Mouse (Mus musculus) intestine, postnatal 0 days (tissue): ENCODE data around the gene Prph. TPM values are rescaled to one million over a fixed set of nuclear protein-coding genes. Genes with fewer than 3 reads are reported as not detected.
A peak's percentile ranks its signal among the peaks of the same experiment; 100 is the strongest.

Experiments used
- ATAC-seq: fragments of 200-750 bp; cut with Nextera tagmentation; 2 replicates; pipeline ENCODE4 v1.8.0; 2017; ENCODE audit warnings: mild to moderate bottlenecking, moderate TSS enrichment, moderate library complexity
- H3K27ac ChIP-seq: fragments of 300-500 bp; sonication (generic); 2 replicates; pipeline ENCODE4 v1.5.1; 2014; ENCODE audit warnings: mild to moderate bottlenecking, low read depth, low read length, moderate library complexity
- H3K27me3 ChIP-seq: fragments of 300-500 bp; sonication (generic); replicated peaks from 2 replicates; pipeline ENCODE4 v1.6.1; 2014; ENCODE audit warnings: low read length, mixed read lengths; ENCODE audit not compliant: control insufficient read depth, insufficient read depth
- H3K36me3 ChIP-seq: fragments of 300-500 bp; sonication (generic); 2 replicates; pipeline ENCODE4 v1.6.1; 2014; ENCODE audit warnings: mild to moderate bottlenecking, moderate library complexity; ENCODE audit not compliant: control insufficient read depth, insufficient read depth
- H3K4me1 ChIP-seq: fragments of 300-500 bp; sonication (generic); replicated peaks from 2 replicates; pipeline ENCODE4 v1.6.1; 2014; ENCODE audit warnings: antibody characterized with exemption, low read length, mixed read lengths; ENCODE audit not compliant: control insufficient read depth, insufficient read depth
- H3K4me2 ChIP-seq: fragments of 300-500 bp; sonication (generic); replicated peaks from 2 replicates; pipeline ENCODE4 v1.6.1; 2014; ENCODE audit warnings: low read depth, mild to moderate bottlenecking, moderate library complexity
- H3K4me3 ChIP-seq: fragments of 300-500 bp; sonication (generic); 2 replicates; pipeline ENCODE4 v1.5.1; 2014; ENCODE audit warnings: low read depth, low read length
- H3K9ac ChIP-seq: fragments of 300-500 bp; sonication (generic); 2 replicates; pipeline ENCODE4 v1.6.1; 2014; ENCODE audit warnings: mild to moderate bottlenecking, low read depth, low read length
- H3K9me3 ChIP-seq: fragments of 300-500 bp; sonication (generic); 2 replicates; pipeline ENCODE4 v1.6.1; 2016; ENCODE audit warnings: mixed run types; ENCODE audit not compliant: control insufficient read depth
- CTCF ChIP-seq: sonication (generic); IDR thresholded peaks from 2 replicates; pipeline ENCODE4 v1.5.1; 2016; ENCODE audit warnings: low read depth, mild to moderate bottlenecking, control low read depth, antibody characterized with exemption, moderate library complexity
- WGBS: fragments of 180-500 bp; shearing (Covaris S2); extraction: QIAGEN DNeasy Blood & Tissue Kit; methylation state at CpG from one replicate; pipeline ENCODE4 v1.1.7; 2014; 5-methylcytosine and 5-hydroxymethylcytosine counted together
- microRNA-seq: library from miRNA; unstranded; fragments of <30 nt; microRNA quantifications from one replicate; pipeline ENCODE4, GENCODE M21; 2016
- polyA plus RNA-seq: library from polyadenylated mRNA; unstranded; fragments of >200 nt; fragmentation: Nextera tagmentation; extraction: Ambion mirVana; gene quantifications from 2 replicates; pipeline ENCODE4 v1.2.1, GENCODE M21; 2015

The Prph gene
- polyA plus RNA-seq, 1 experiment from 2014 or later, result 29.8 TPM

DNA sequence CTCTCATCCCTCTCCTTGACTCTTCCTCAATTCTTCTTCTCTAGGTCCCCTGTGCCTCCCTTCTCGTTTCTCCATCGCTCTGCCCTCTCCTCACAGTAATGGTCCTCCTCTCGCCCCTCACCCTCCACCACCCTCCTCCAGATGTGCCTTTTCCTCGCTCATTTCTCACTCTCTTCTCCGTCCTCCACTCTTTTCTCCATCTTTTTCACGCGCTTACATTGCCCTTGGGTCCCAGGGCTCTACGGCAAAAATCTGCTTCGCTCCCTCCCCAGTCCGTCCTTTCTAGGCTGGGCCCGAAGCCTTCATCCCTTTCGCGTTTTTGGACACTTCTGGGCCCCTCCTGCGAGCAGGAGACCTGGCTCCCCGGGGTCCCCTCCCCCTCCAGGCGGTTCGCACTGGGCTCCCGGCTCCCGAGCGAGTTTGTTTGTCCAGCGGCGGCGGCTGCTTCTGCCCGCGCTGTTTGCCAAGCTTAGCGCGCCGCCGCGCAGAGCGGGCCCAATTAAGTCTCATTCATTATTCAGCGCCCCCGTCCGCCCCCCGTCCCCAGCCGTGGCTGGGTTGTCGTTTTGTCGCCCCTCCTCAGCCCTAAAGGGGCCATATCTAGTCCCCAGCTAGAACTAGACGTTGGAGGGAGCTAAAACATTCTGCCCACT lies 43.0 kb downstream of the Prph start:
- Histone ChIP-seq H3K4me2 (peak overlapping the region; percentile 70), H3K27me3 (peaks cover 57% of the 10 kb centered on the region), H3K36me3 (no peaks in the 10 kb centered on the region), H3K9ac (no peak overlapping the region), H3K4me3 (peak overlapping the region; percentile 41), H3K9me3 (no peaks in the 10 kb centered on the region), H3K4me1 (peaks cover 11% of the 10 kb centered on the region; the same call in 1 of the 2 replicates), H3K27ac (no peak overlapping the region)
- 1% methylated on average over 39 of the region's 39 CpGs for WGBS
- ATAC-seq, result no peak
- no peak for TF ChIP-seq CTCF

DNA sequence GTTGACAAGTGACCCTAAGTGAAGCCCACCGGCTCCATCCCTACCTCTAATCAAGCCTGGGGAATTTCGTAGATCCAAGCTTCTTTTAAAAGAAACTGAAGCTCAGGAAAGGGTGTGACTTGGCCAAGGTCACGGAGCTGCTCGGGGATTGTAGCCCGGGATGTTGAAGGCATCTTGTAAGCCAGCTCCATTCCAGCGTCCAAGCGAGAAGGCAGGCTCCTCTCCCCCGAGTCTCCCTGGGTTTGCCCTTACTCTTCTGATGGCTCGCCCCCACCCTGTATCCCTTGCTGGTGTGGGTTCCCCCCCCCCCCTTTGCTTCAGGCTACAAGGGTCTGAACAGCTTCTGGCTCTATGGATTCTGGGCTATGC lies 43.5 kb downstream of the Prph start:
- WGBS, result 3% methylated on average over 9 of the region's 9 CpGs
- H3K9ac ChIP-seq, result no peak overlapping the region
- no peak for TF ChIP-seq CTCF
- H3K27ac ChIP-seq, result peak overlapping the region; percentile 87; the same call in 1 of the 2 replicates
- peaks cover 11% of the 10 kb centered on the region; the same call in 1 of the 2 replicates for H3K4me1 ChIP-seq
- ATAC-seq, result peak; percentile 1; the same call in 1 of the 2 replicates
- H3K4me3 ChIP-seq, result peak overlapping the region; percentile 41
- H3K27me3 ChIP-seq, result peaks cover 53% of the 10 kb centered on the region
- no peaks in the 10 kb centered on the region for H3K9me3 ChIP-seq
- H3K4me2 ChIP-seq, result peak overlapping the region; percentile 70
- no peaks in the 10 kb centered on the region for H3K36me3 ChIP-seq

- H3K27me3 ChIP-seq, result peaks cover 47% of the 10 kb centered on the region
- peak; percentile 91 for TF ChIP-seq CTCF
- H3K9ac ChIP-seq, result peak overlapping the region; percentile 38
- peaks cover 8% of the 10 kb centered on the region; the same call in 1 of the 2 replicates for H3K4me1 ChIP-seq
- ATAC-seq, result peak; percentile 97
- H3K4me2 ChIP-seq, result peak overlapping the region; percentile 70
- peak overlapping the region; percentile 87 for H3K27ac ChIP-seq
- no peaks in the 10 kb centered on the region for H3K9me3 ChIP-seq
- H3K4me3 ChIP-seq, result peak overlapping the region; percentile 41
- H3K36me3 ChIP-seq, result peaks cover 4% of the 10 kb centered on the region
- 2% methylated on average over 15 of the region's 15 CpGs for WGBS
Measured at GRCm38 (mm10) chr15:99099139-99099556, 44.2 kb downstream of the Prph start.

GRCm38 (mm10) chr15:99099984-99100383 lies 45.0 kb downstream of the Prph start:
- H3K4me1 ChIP-seq, result peaks cover 8% of the 10 kb centered on the region; the same call in 1 of the 2 replicates
- H3K36me3 ChIP-seq, result peaks cover 10% of the 10 kb centered on the region
- H3K9me3 ChIP-seq, result no peaks in the 10 kb centered on the region
- H3K4me2 ChIP-seq, result peak overlapping the region; percentile 70
- WGBS, result 28% methylated on average over 3 of the region's 3 CpGs
- peak overlapping the region; percentile 41 for H3K4me3 ChIP-seq
- H3K27me3 ChIP-seq, result peaks cover 41% of the 10 kb centered on the region
- TF ChIP-seq CTCF, result peak; percentile 60
- peak overlapping the region; percentile 23; the same call in 1 of the 2 replicates for H3K9ac ChIP-seq
- ATAC-seq, result no peak
- H3K27ac ChIP-seq, result peak overlapping the region; percentile 87; the same call in 1 of the 2 replicates

DNA sequence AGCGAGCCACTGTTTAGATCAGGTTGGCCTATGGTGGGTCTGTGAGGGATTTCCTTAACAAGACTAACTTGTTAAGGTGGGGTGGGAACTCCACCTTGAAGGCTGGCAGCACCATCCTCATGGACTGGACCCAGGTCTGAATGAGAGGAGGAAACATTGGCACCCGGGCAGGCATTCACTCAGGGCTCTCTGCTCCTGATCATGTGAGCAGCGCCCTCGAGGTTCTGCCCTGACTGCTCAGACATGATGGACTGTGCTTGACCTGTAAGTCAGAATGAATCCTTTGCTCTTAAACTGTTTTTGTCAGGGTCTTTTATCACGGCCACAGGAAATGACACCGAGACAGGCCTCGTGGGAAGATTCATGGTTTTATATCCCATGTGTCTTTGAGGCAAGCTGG lies 50.3 kb downstream of the Prph start:
- H3K4me1 ChIP-seq, result no peaks in the 10 kb centered on the region
- H3K4me3 ChIP-seq, result no peak overlapping the region
- ATAC-seq, result no peak
- peaks cover 14% of the 10 kb centered on the region for H3K36me3 ChIP-seq
- no peak overlapping the region for H3K4me2 ChIP-seq
- TF ChIP-seq CTCF, result no peak
- WGBS, result 68% methylated on average over 7 of the region's 7 CpGs
- H3K9me3 ChIP-seq, result no peaks in the 10 kb centered on the region
- H3K9ac ChIP-seq, result no peak overlapping the region
- no peak overlapping the region for H3K27ac ChIP-seq
- H3K27me3 ChIP-seq, result no peaks in the 10 kb centered on the region

DNA sequence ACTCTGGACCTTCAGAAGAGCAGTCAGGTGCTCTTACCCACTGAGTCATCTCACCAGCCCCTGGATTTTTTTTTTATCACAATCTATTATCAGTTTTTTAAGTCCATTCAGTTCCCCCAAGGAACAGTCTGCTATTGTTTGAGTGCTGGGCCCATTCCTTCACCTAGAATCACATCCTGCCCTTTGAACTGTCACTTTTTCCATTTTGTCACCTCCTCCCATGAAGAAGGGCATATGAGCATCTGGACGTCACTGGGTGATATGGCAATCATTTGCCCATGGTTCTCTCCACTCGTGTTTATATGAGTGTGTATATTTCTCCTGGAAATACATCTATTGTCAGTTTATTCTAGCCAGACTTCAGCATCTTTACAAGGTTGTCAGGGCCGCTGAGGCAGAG lies 52.9 kb downstream of the Prph start:
- 64% methylated on average over 3 of the region's 3 CpGs for WGBS
- TF ChIP-seq CTCF, result no peak
- Histone ChIP-seq H3K4me1 (no peaks in the 10 kb centered on the region), H3K9ac (no peak overlapping the region), H3K27ac (no peak overlapping the region), H3K9me3 (no peaks in the 10 kb centered on the region), H3K4me2 (no peak overlapping the region), H3K27me3 (no peaks in the 10 kb centered on the region), H3K36me3 (peaks cover 14% of the 10 kb centered on the region), H3K4me3 (no peak overlapping the region)
- ATAC-seq, result no peak

Small RNA genes within 50 kb of the gene (microRNA-seq; reads per million reads assigned to microRNA genes)
- not detected for gene Mir6960

Other genes starting within 250 kb of the Prph start
- 0.07 TPM in 1 of 2 replicates, not detected in the other for gene Ddn, start 245.7 kb upstream of the Prph start, polyA plus RNA-seq
- 67.0 and 67.3 TPM in 2 replicates for gene Prkag1, start 223.7 kb upstream of the Prph start, polyA plus RNA-seq
- 5.3 and 6.5 TPM in 2 replicates for gene Kmt2d, start 184.0 kb upstream of the Prph start, polyA plus RNA-seq
- 9.4 and 9.7 TPM in 2 replicates for gene Rhebl1, start 160.6 kb upstream of the Prph start, polyA plus RNA-seq
- gene Dhh, start 156.6 kb upstream of the Prph start, polyA plus RNA-seq, result 0.88 and 0.93 TPM in 2 replicates
- 27.0 and 30.6 TPM in 2 replicates for gene Lmbr1l, start 136.9 kb upstream of the Prph start, polyA plus RNA-seq
- 391 and 435 TPM in 2 replicates for gene Tuba1b, start 120.6 kb upstream of the Prph start, polyA plus RNA-seq
- not detected in 2 replicates for gene Gm49450, start 101.6 kb upstream of the Prph start, polyA plus RNA-seq
- gene Tuba1a, start 101.5 kb upstream of the Prph start, polyA plus RNA-seq, result 457 and 503 TPM in 2 replicates
- gene Tuba1c, start 25.3 kb upstream of the Prph start, polyA plus RNA-seq, result 271 and 315 TPM in 2 replicates
- gene Troap, start 19.4 kb downstream of the Prph start, polyA plus RNA-seq, result 4.8 TPM in 2 replicates
- gene C1ql4, start 32.6 kb downstream of the Prph start, polyA plus RNA-seq, result 0.10 and 0.17 TPM in 2 replicates
- 52.9 and 55.7 TPM in 2 replicates for gene Dnajc22, start 38.0 kb downstream of the Prph start, polyA plus RNA-seq
- gene Spats2, start 70.7 kb downstream of the Prph start, polyA plus RNA-seq, result 14.3 and 16.0 TPM in 2 replicates
- gene Kcnh3, start 169.7 kb downstream of the Prph start, polyA plus RNA-seq, result 0.20 and 0.48 TPM in 2 replicates
- 86.8 and 92.0 TPM in 2 replicates for gene Mcrs1, start 196.8 kb downstream of the Prph start, polyA plus RNA-seq
- gene Prpf40b, start 239.9 kb downstream of the Prph start, polyA plus RNA-seq, result 10.8 and 12.7 TPM in 2 replicates
- not detected in 2 replicates for gene Fam186b, start 240.7 kb downstream of the Prph start, polyA plus RNA-seq